Mouse (Mus musculus): ENCODE results near the gene Focad. TPM values are rescaled to one million over a fixed set of nuclear protein-coding genes. Genes with fewer than 3 reads are reported as not detected.

Focad gene
- total RNA-seq, 1 experiment: 14.7 TPM

GRCm38 (mm10) chr4:88338130-88338529 is 243.7 kb downstream of the Focad start:
- H3K4me1 ChIP-seq (ENCODE audit: control insufficient read depth in 2 of 2, insufficient read depth in 2 of 2, low read length in 2 of 2, poor library complexity in 1 of 2): no peaks in the 10 kb centered on the region
- H3K9ac ChIP-seq (ENCODE audit: insufficient read depth, low read depth, low read length, poor library complexity, severe bottlenecking): no peak overlapping the region
- in situ Hi-C loops (cut with MboI; ENCODE audit: low sequenced_read_pairs in 2 of 2, unreplicated experiment in 2 of 2): loop anchor here in 1 of 2 experiments (25.0 kb wide), 1 partner anchor 976 kb away; no protein-coding TSS in a partner anchor
- no peaks in the 10 kb centered on the region for H3K9me3 ChIP-seq (ENCODE audit: control insufficient read depth, insufficient read depth, low read depth, low read length)
- H3K27ac ChIP-seq (ENCODE audit: insufficient read depth, low read depth, low read length, poor library complexity, severe bottlenecking): no peak overlapping the region
- no peak overlapping the region for H3K4me3 ChIP-seq (ENCODE audit: insufficient read depth in 1 of 2, low read depth in 1 of 2, low read length in 2 of 2, poor library complexity in 1 of 2, severe bottlenecking in 1 of 2)
- DNase-seq (ENCODE audit: low read depth, low spot score): no peak
- H3K36me3 ChIP-seq (ENCODE audit: control insufficient read depth, insufficient read depth, low read length, poor library complexity, severe bottlenecking): no peaks in the 10 kb centered on the region
- no peak for TF ChIP-seq ZC3H11A (IDR thresholded peaks at IDR 0.05; ENCODE audit: borderline replicate concordance, low read depth, low read length)

- H3K9me3 ChIP-seq (ENCODE audit: control insufficient read depth, insufficient read depth, low read depth, low read length): no peaks in the 10 kb centered on the region
- no peaks in the 10 kb centered on the region for H3K4me1 ChIP-seq (ENCODE audit: control insufficient read depth in 2 of 2, insufficient read depth in 2 of 2, low read length in 2 of 2, poor library complexity in 1 of 2)
- H3K36me3 ChIP-seq (ENCODE audit: control insufficient read depth, insufficient read depth, low read length, poor library complexity, severe bottlenecking): no peaks in the 10 kb centered on the region
- DNase-seq (ENCODE audit: low read depth, low spot score): no peak
- in situ Hi-C loops (cut with MboI; ENCODE audit: low sequenced_read_pairs in 2 of 2, unreplicated experiment in 2 of 2): loop anchor here in 1 of 2 experiments (25.0 kb wide), 1 partner anchor 982 kb away; no protein-coding TSS in a partner anchor
- no peak overlapping the region for H3K27ac ChIP-seq (ENCODE audit: insufficient read depth, low read depth, low read length, poor library complexity, severe bottlenecking)
- H3K9ac ChIP-seq (ENCODE audit: insufficient read depth, low read depth, low read length, poor library complexity, severe bottlenecking): no peak overlapping the region
- H3K4me3 ChIP-seq (ENCODE audit: insufficient read depth in 1 of 2, low read depth in 1 of 2, low read length in 2 of 2, poor library complexity in 1 of 2, severe bottlenecking in 1 of 2): no peak overlapping the region
- TF ChIP-seq HCFC1 (IDR thresholded peaks at IDR 0.05; ENCODE audit: borderline replicate concordance, insufficient read depth, low read length): no peak
- TF ChIP-seq ZNF384 (IDR thresholded peaks at IDR 0.05; ENCODE audit: low read depth, low read length): no peak
- TF ChIP-seq CHD2 (IDR thresholded peaks at IDR 0.05; ENCODE audit: low read depth, low read length): no peak
- no peak for TF ChIP-seq MAFK (IDR thresholded peaks at IDR 0.05; ENCODE audit: insufficient read depth, low read depth, low read length)
- TF ChIP-seq ZC3H11A (IDR thresholded peaks at IDR 0.05; ENCODE audit: borderline replicate concordance, low read depth, low read length): no peak
Observed at GRCm38 (mm10) chr4:88344468-88344867, 250.0 kb downstream of the Focad start.

GRCm38 (mm10) chr4:88345065-88345464 is 250.6 kb downstream of the Focad start:
- in situ Hi-C loops (cut with MboI; ENCODE audit: low sequenced_read_pairs in 2 of 2, unreplicated experiment in 2 of 2): loop anchor here in 1 of 2 experiments (25.0 kb wide), 1 partner anchor 983 kb away; no protein-coding TSS in a partner anchor
- Histone ChIP-seq H3K4me3 (ENCODE audit: insufficient read depth in 1 of 2, low read depth in 1 of 2, low read length in 2 of 2, poor library complexity in 1 of 2, severe bottlenecking in 1 of 2) (no peak overlapping the region), H3K36me3 (ENCODE audit: control insufficient read depth, insufficient read depth, low read length, poor library complexity, severe bottlenecking) (no peaks in the 10 kb centered on the region), H3K9me3 (ENCODE audit: control insufficient read depth, insufficient read depth, low read depth, low read length) (no peaks in the 10 kb centered on the region), H3K27ac (ENCODE audit: insufficient read depth, low read depth, low read length, poor library complexity, severe bottlenecking) (no peak overlapping the region), H3K9ac (ENCODE audit: insufficient read depth, low read depth, low read length, poor library complexity, severe bottlenecking) (no peak overlapping the region), H3K4me1 (ENCODE audit: control insufficient read depth in 2 of 2, insufficient read depth in 2 of 2, low read length in 2 of 2, poor library complexity in 1 of 2) (no peaks in the 10 kb centered on the region)
- no peak for DNase-seq (ENCODE audit: low read depth, low spot score)
- TF ChIP-seq ZC3H11A (IDR thresholded peaks at IDR 0.05; ENCODE audit: borderline replicate concordance, low read depth, low read length): no peak
- TF ChIP-seq MAFK (IDR thresholded peaks at IDR 0.05; ENCODE audit: insufficient read depth, low read depth, low read length): no peak
- no peak for TF ChIP-seq HCFC1 (IDR thresholded peaks at IDR 0.05; ENCODE audit: borderline replicate concordance, insufficient read depth, low read length)
- TF ChIP-seq CHD2 (IDR thresholded peaks at IDR 0.05; ENCODE audit: low read depth, low read length): no peak
- no peak for TF ChIP-seq ZNF384 (IDR thresholded peaks at IDR 0.05; ENCODE audit: low read depth, low read length)

GRCm38 (mm10) chr4:88345938-88346337 is 251.5 kb downstream of the Focad start:
- Histone ChIP-seq H3K4me3 (ENCODE audit: insufficient read depth in 1 of 2, low read depth in 1 of 2, low read length in 2 of 2, poor library complexity in 1 of 2, severe bottlenecking in 1 of 2) (no peak overlapping the region), H3K9ac (ENCODE audit: insufficient read depth, low read depth, low read length, poor library complexity, severe bottlenecking) (no peak overlapping the region), H3K27ac (ENCODE audit: insufficient read depth, low read depth, low read length, poor library complexity, severe bottlenecking) (no peak overlapping the region), H3K9me3 (ENCODE audit: control insufficient read depth, insufficient read depth, low read depth, low read length) (no peaks in the 10 kb centered on the region), H3K36me3 (ENCODE audit: control insufficient read depth, insufficient read depth, low read length, poor library complexity, severe bottlenecking) (no peaks in the 10 kb centered on the region), H3K4me1 (ENCODE audit: control insufficient read depth in 2 of 2, insufficient read depth in 2 of 2, low read length in 2 of 2, poor library complexity in 1 of 2) (no peaks in the 10 kb centered on the region)
- TF ChIP-seq ZNF384 (IDR thresholded peaks at IDR 0.05; ENCODE audit: low read depth, low read length) (no peak), ZC3H11A (IDR thresholded peaks at IDR 0.05; ENCODE audit: borderline replicate concordance, low read depth, low read length) (no peak), HCFC1 (IDR thresholded peaks at IDR 0.05; ENCODE audit: borderline replicate concordance, insufficient read depth, low read length) (no peak), CHD2 (IDR thresholded peaks at IDR 0.05; ENCODE audit: low read depth, low read length) (no peak), MAFK (IDR thresholded peaks at IDR 0.05; ENCODE audit: insufficient read depth, low read depth, low read length) (no peak)
- DNase-seq (ENCODE audit: low read depth, low spot score): no peak
- in situ Hi-C loops (cut with MboI; ENCODE audit: low sequenced_read_pairs in 2 of 2, unreplicated experiment in 2 of 2): loop anchor here in 1 of 2 experiments (25.0 kb wide), 1 partner anchor 984 kb away; no protein-coding TSS in a partner anchor

GRCm38 (mm10) chr4:88350910-88351309 is 256.5 kb downstream of the Focad start:
- Histone ChIP-seq H3K4me3 (ENCODE audit: insufficient read depth in 1 of 2, low read depth in 1 of 2, low read length in 2 of 2, poor library complexity in 1 of 2, severe bottlenecking in 1 of 2) (no peak overlapping the region), H3K9ac (ENCODE audit: insufficient read depth, low read depth, low read length, poor library complexity, severe bottlenecking) (no peak overlapping the region), H3K4me1 (ENCODE audit: control insufficient read depth in 2 of 2, insufficient read depth in 2 of 2, low read length in 2 of 2, poor library complexity in 1 of 2) (no peaks in the 10 kb centered on the region), H3K36me3 (ENCODE audit: control insufficient read depth, insufficient read depth, low read length, poor library complexity, severe bottlenecking) (no peaks in the 10 kb centered on the region), H3K27ac (ENCODE audit: insufficient read depth, low read depth, low read length, poor library complexity, severe bottlenecking) (no peak overlapping the region), H3K9me3 (ENCODE audit: control insufficient read depth, insufficient read depth, low read depth, low read length) (no peaks in the 10 kb centered on the region)
- TF ChIP-seq CHD2 (IDR thresholded peaks at IDR 0.05; ENCODE audit: low read depth, low read length): no peak
- peak; percentile 95; the same call in 1 of the 2 replicates for TF ChIP-seq ZC3H11A (IDR thresholded peaks at IDR 0.05; ENCODE audit: borderline replicate concordance, low read depth, low read length)
- DNase-seq (ENCODE audit: low read depth, low spot score): peak; percentile 54
- in situ Hi-C loops (cut with MboI; ENCODE audit: low sequenced_read_pairs in 2 of 2, unreplicated experiment in 2 of 2): no loop called here
